Mouse (Mus musculus) midbrain, embryonic 12.5 days (tissue): ENCODE measurements around the gene Nfil3. TPM values are rescaled to one million over a fixed set of nuclear protein-coding genes. Genes with fewer than 3 reads are reported as not detected.

Experiments
- ATAC-seq: fragments of 200-750 bp; cut with Nextera tagmentation; 2 replicates; pipeline ENCODE4 v1.8.0; 2017; ENCODE audit warnings: low read depth, moderate TSS enrichment, moderate library complexity; ENCODE audit not compliant: low FRiP score
- H3K27ac ChIP-seq: fragments of 300-500 bp; sonication (generic); replicated peaks from 2 replicates; pipeline ENCODE4 v1.5.1; 2016; ENCODE audit warnings: mild to moderate bottlenecking
- H3K27me3 ChIP-seq: fragments of 300-500 bp; sonication (generic); 2 replicates; pipeline ENCODE4 v1.6.1; 2016; ENCODE audit warnings: mild to moderate bottlenecking
- H3K36me3 ChIP-seq: fragments of 300-500 bp; sonication (generic); 2 replicates; pipeline ENCODE4 v1.6.1; 2016
- H3K4me1 ChIP-seq: fragments of 300-500 bp; sonication (generic); 2 replicates; pipeline ENCODE4 v1.6.1; 2016
- H3K4me2 ChIP-seq: fragments of 300-500 bp; sonication (generic); replicated peaks from 2 replicates; pipeline ENCODE4 v1.6.1; 2016; ENCODE audit warnings: mild to moderate bottlenecking, moderate library complexity
- H3K4me3 ChIP-seq: fragments of 300-500 bp; sonication (generic); 2 replicates; pipeline ENCODE4 v1.5.1; 2016; ENCODE audit warnings: mild to moderate bottlenecking
- H3K9ac ChIP-seq: fragments of 300-500 bp; sonication (generic); replicated peaks from 2 replicates; pipeline ENCODE4 v1.6.1; 2016; ENCODE audit warnings: mild to moderate bottlenecking, moderate library complexity
- H3K9me3 ChIP-seq: fragments of 300-500 bp; sonication (generic); 2 replicates; pipeline ENCODE4 v1.6.1; 2016; ENCODE audit warnings: mild to moderate bottlenecking
- WGBS: fragments of 180-500 bp; shearing (Covaris S2); methylation state at CpG from one replicate; pipeline ENCODE4 v1.1.7; 2016; 5-methylcytosine and 5-hydroxymethylcytosine counted together
- polyA plus RNA-seq: library from polyadenylated mRNA; unstranded; fragments of >200 nt; fragmentation: Nextera tagmentation; extraction: Ambion mirVana; gene quantifications from 2 replicates; pipeline ENCODE4 v1.2.1, GENCODE M21; 2016

Gene Nfil3
- polyA plus RNA-seq, 1 experiment from 2014 or later = 28.5 TPM

GRCm38 (mm10) chr13:53000481-53000880 is 19.6 kb upstream of the Nfil3 start:
- Histone ChIP-seq H3K4me1 (no peaks in the 10 kb centered on the region), H3K36me3 (no peaks in the 10 kb centered on the region), H3K27ac (no peak overlapping the region), H3K27me3 (no peaks in the 10 kb centered on the region), H3K4me3 (no peak overlapping the region), H3K9ac (no peak overlapping the region), H3K4me2 (no peak overlapping the region), H3K9me3 (no peaks in the 10 kb centered on the region)
- 90% methylated on average over 2 of the region's 2 CpGs for WGBS
- ATAC-seq = no peak

GRCm38 (mm10) chr13:52998541-52998940 is 17.7 kb upstream of the Nfil3 start:
- Histone ChIP-seq H3K4me1 (no peaks in the 10 kb centered on the region), H3K9ac (no peak overlapping the region), H3K27ac (no peak overlapping the region), H3K4me2 (no peak overlapping the region), H3K9me3 (no peaks in the 10 kb centered on the region), H3K27me3 (no peaks in the 10 kb centered on the region), H3K36me3 (no peaks in the 10 kb centered on the region), H3K4me3 (no peak overlapping the region)
- 88% methylated on average over 10 of the region's 10 CpGs for WGBS
- ATAC-seq = no peak

DNA sequence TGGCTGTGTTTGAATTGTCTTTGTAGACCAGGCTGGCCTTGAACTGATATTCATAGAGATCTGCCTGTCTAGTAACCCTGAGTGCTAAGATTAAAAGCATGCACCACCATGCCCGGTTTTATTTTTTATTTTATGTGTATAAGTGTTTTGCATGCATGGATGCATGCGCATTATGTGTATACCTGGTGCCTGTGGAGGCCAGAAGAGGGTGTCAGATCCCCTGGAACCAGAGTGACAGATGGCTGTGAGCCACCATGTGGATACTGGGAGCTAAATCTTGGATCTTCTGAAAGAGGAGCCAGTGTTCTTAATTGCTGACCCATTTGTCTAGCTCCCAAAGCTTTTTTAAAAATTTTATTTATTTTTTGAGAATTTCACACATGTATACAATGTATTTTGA is 16.9 kb upstream of the Nfil3 start:
- H3K4me1 ChIP-seq = no peaks in the 10 kb centered on the region
- no peak overlapping the region for H3K4me2 ChIP-seq
- no peaks in the 10 kb centered on the region for H3K36me3 ChIP-seq
- ATAC-seq = no peak
- no peaks in the 10 kb centered on the region for H3K27me3 ChIP-seq
- no peak overlapping the region for H3K4me3 ChIP-seq
- H3K9me3 ChIP-seq = no peaks in the 10 kb centered on the region
- no peak overlapping the region for H3K27ac ChIP-seq
- H3K9ac ChIP-seq = no peak overlapping the region
- WGBS = 79% methylated on average over 2 of the region's 2 CpGs

- WGBS = 76% methylated on average over 8 of the region's 8 CpGs
- Histone ChIP-seq H3K4me2 (no peak overlapping the region), H3K9ac (no peak overlapping the region), H3K4me3 (no peak overlapping the region), H3K4me1 (no peaks in the 10 kb centered on the region), H3K9me3 (no peaks in the 10 kb centered on the region), H3K27ac (no peak overlapping the region), H3K36me3 (no peaks in the 10 kb centered on the region), H3K27me3 (no peaks in the 10 kb centered on the region)
- ATAC-seq = no peak
These were observed 15.3 kb upstream of the Nfil3 start for GRCm38 (mm10) chr13:52996201-52996600.

DNA sequence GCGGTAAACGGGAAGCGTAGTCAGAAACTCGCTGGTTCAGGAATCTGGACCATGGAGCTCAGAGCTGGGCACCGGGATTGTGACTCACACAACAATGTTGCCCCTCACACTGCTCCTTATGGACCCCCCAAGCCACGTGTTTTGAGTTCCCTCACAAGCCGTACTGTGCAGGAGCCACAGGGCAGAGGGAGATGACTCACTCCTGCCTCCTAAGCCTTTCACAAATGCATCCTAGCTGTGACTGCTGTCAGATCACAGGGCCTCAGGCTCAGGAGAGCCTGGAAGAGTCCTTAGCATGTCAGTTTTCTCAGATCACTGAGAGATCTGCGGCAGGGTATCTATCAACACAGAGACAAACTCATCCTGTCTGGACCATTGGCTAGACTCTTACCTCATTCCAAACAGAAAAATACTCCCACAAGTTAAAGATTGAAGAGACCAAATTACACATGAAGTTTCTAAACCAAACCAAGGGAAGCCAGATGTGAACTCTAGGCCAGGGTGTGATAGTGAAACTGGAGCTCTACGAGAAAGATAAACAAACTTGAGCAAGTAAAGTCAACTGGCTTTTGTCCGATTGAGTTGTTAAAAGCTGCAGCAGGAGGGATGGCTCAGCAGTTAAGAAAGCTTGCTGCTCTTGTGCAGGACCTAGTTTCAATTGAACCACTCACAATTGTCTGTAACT is 13.5 kb upstream of the Nfil3 start:
- 84% methylated on average over 10 of the region's 10 CpGs for WGBS
- Histone ChIP-seq H3K4me1 (no peaks in the 10 kb centered on the region), H3K4me2 (no peak overlapping the region), H3K9me3 (no peaks in the 10 kb centered on the region), H3K36me3 (no peaks in the 10 kb centered on the region), H3K27me3 (no peaks in the 10 kb centered on the region), H3K9ac (no peak overlapping the region), H3K27ac (no peak overlapping the region), H3K4me3 (no peak overlapping the region)
- ATAC-seq = no peak

DNA sequence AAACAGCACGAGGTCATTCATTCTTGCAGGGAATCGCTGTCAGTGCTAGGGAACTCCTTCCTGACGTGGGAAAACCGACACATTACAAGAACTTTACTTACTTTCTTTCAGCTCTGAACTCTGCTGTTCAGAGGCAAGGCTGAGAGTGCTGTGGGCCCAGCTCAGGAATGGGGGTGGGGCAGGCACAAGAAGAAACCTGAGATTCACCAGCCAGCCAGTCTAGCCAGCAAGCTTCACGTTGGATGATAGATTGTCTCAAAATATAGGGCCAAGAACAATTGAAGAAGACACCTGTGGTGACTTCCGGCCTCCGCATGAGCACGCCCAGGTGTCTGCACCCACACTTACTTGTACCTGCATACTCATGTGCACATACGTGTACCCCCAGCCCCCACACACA is 9.3 kb upstream of the Nfil3 start:
- WGBS = 68% methylated on average over 9 of the region's 9 CpGs
- H3K4me2 ChIP-seq = no peak overlapping the region
- no peaks in the 10 kb centered on the region for H3K4me1 ChIP-seq

DNA sequence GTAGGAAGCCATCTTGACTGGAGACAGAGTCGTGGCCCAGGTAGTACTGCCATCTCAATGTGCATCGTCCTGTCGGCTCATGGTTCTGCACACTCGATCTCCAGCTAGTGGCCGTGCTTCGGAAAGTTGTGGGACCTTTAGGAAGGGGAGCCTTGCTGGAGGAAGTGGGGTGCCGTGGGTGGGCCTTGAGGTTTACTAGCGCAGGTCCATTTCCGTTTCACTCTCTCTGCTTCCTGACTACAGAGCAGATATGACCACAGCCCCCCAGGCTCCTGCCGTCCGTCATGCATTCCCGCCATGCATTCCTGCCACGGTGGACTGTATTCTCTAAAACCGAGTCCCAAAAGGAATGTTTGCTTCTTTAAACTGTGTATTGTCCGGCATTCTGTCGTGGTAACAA is 8.1 kb upstream of the Nfil3 start:
- Histone ChIP-seq H3K9me3 (no peaks in the 10 kb centered on the region), H3K27me3 (peaks cover 3% of the 10 kb centered on the region; the same call in 1 of the 2 replicates), H3K4me3 (no peak overlapping the region), H3K9ac (no peak overlapping the region), H3K4me1 (no peaks in the 10 kb centered on the region), H3K4me2 (no peak overlapping the region), H3K36me3 (no peaks in the 10 kb centered on the region), H3K27ac (no peak overlapping the region)
- no peak for ATAC-seq
- 82% methylated on average over 16 of the region's 16 CpGs for WGBS

More for the DNA sequence above, 9.3 kb upstream of the Nfil3 start:
- peaks cover 3% of the 10 kb centered on the region; the same call in 1 of the 2 replicates for H3K27me3 ChIP-seq
- H3K4me3 ChIP-seq = no peak overlapping the region
- H3K27ac ChIP-seq = no peak overlapping the region
- ATAC-seq = no peak
- H3K9ac ChIP-seq = no peak overlapping the region
- no peaks in the 10 kb centered on the region for H3K9me3 ChIP-seq
- H3K36me3 ChIP-seq = no peaks in the 10 kb centered on the region

- Histone ChIP-seq H3K27ac (no peak overlapping the region), H3K27me3 (peaks cover 8% of the 10 kb centered on the region), H3K4me3 (no peak overlapping the region), H3K4me1 (no peaks in the 10 kb centered on the region), H3K9me3 (no peaks in the 10 kb centered on the region), H3K36me3 (no peaks in the 10 kb centered on the region), H3K9ac (no peak overlapping the region), H3K4me2 (no peak overlapping the region)
- 90% methylated on average over 1 of the region's 1 CpGs for WGBS
- no peak for ATAC-seq
These were observed 7.0 kb upstream of the Nfil3 start for GRCm38 (mm10) chr13:52987880-52988279.

GRCm38 (mm10) chr13:52986215-52986780 is 5.4 kb upstream of the Nfil3 start:
- no peak overlapping the region for H3K9ac ChIP-seq
- no peak overlapping the region for H3K27ac ChIP-seq
- peaks cover 9% of the 10 kb centered on the region for H3K4me1 ChIP-seq
- no peak for ATAC-seq
- no peak overlapping the region for H3K4me3 ChIP-seq
- H3K4me2 ChIP-seq = no peak overlapping the region
- H3K27me3 ChIP-seq = peaks cover 19% of the 10 kb centered on the region
- 80% methylated on average over 10 of the region's 10 CpGs for WGBS
- H3K36me3 ChIP-seq = no peaks in the 10 kb centered on the region
- no peaks in the 10 kb centered on the region for H3K9me3 ChIP-seq

DNA sequence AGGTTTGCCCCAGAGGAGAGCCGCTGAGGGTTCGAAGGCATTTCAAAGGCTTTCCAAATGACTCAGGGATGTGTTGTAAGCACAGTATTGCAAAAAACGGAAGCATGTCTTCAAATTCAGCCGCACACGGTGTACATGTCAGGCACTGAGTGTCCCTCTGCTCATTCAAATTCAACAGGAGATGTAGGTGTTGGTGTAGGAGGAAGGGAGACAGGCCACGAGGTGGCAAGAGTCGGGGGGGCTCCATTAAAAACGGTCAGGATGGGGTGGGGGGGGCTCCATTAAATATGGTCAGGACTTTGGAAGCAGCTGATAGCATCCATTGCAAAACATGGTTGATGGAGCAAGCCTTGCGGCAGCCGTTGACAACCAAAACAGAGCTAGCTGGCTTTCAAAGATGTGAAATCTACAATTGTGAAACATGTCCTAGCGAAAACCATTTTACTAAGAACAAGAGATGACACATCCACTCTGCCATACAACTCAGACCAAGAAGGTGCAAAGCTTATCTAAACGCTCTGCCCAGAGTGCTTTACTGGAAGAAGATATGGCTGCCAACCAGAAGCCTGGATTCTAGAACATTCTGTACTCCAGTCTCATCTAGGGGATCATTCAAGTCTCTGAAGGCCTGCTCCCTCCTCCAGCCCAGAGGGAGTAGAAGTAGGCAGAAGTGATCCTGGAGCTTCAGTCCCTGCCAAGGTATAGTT is 4.8 kb upstream of the Nfil3 start:
- ATAC-seq = no peak
- Histone ChIP-seq H3K27ac (no peak overlapping the region), H3K9me3 (no peaks in the 10 kb centered on the region), H3K9ac (no peak overlapping the region), H3K4me3 (no peak overlapping the region), H3K4me2 (no peak overlapping the region), H3K36me3 (no peaks in the 10 kb centered on the region), H3K27me3 (peaks cover 21% of the 10 kb centered on the region), H3K4me1 (peaks cover 9% of the 10 kb centered on the region)
- WGBS = 81% methylated on average over 12 of the region's 12 CpGs

DNA sequence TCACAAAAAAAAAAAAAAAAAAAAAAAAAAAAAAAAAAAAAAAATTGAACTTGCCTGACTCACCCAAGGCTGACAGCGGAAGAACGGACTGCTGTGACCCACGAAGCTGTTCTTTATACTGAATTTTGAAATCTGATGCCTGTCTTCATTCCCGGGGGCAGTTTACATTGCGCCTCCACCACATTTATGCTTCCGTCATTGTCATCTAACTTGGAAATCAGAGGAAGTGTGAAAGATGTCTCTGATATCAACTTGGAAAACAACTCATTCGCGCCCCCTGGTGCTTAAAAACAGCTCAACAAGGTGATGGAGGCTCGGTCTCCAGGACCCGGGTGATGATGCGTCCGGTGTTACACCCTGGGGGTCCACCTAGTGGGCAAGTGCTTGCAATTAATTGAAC is 1.8 kb upstream of the Nfil3 start:
- Histone ChIP-seq H3K4me2 (peak overlapping the region; percentile 42), H3K27ac (no peak overlapping the region), H3K36me3 (no peaks in the 10 kb centered on the region), H3K4me3 (no peak overlapping the region), H3K4me1 (peaks cover 16% of the 10 kb centered on the region), H3K9me3 (no peaks in the 10 kb centered on the region), H3K9ac (no peak overlapping the region), H3K27me3 (peaks cover 26% of the 10 kb centered on the region)
- ATAC-seq = no peak
- 2% methylated on average over 12 of the region's 12 CpGs for WGBS

DNA sequence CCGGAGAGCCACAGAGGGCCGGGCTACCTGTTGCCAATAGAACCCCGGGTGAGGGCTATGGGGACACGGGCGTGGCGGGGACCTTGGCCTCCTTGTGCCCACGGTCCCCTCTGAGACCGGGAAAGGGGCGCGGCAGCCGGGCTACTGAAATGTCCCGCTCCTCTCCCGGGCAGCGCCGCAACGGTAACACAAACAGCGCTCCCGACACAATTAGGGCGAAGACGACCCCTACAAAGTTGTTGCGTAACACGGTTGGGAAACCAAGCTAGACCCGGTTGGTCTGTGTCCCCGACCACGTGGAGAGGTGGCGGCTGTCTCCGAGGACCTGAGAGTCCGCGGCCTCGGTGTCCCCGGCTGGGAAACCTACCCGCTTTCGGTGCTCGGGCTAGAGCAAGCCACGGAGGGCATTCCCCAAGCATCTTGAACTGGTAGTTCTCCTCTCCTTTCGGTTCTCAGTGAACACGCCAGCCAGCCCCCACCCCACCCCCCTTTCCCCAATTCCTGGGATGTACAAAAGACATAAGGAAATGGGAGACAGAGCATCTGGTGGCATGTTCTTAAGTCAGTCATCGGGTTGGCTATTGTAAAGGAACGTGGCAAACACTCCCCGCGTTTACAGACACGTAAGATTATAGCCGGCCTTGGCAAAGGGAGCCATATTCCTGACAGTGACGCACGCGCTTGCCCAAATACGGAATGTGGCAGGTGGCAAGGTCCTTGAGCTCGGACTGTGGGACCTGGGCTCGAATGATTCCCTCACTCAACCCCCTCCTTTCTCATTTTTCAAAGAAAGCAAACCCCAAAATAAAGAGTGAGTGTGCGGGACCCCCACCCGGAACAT is 788 bp upstream of the Nfil3 start:
- Histone ChIP-seq H3K27me3 (peaks cover 37% of the 10 kb centered on the region), H3K4me1 (peaks cover 26% of the 10 kb centered on the region), H3K4me3 (peak overlapping the region; percentile 87), H3K36me3 (no peaks in the 10 kb centered on the region), H3K27ac (no peak overlapping the region; the same call in 1 of the 2 replicates), H3K4me2 (peak overlapping the region; percentile 96), H3K9ac (peak overlapping the region; percentile 81), H3K9me3 (no peaks in the 10 kb centered on the region)
- WGBS = 1% methylated on average over 51 of the region's 51 CpGs
- ATAC-seq = peak; percentile 27; the same call in 1 of the 2 replicates
